Mouse (Mus musculus) CH12.LX (cell line): Measurements from ENCODE around the gene Syne4. TPM values are rescaled to one million over a fixed set of nuclear protein-coding genes. Genes with fewer than 3 reads are reported as not detected.

ENCODE experiments used
- DNase-seq: peaks from one replicate; pipeline ENCODE4 v3.0.0-alpha.2; 2013; ENCODE audit errors: extremely low read depth
- H3K27ac ChIP-seq: 2 replicates; pipeline ENCODE4 v1.5.1; 2012; ENCODE audit warnings: low read depth, mild to moderate bottlenecking, control low read depth, moderate library complexity; ENCODE audit not compliant: insufficient read depth
- H3K27me3 ChIP-seq: replicated peaks from 2 replicates; pipeline ENCODE3; 2012; ENCODE audit warnings: inconsistent platforms
- H3K36me3 ChIP-seq, 2 experiments: replicated peaks in 1 of 2; 2 replicates each; pipeline versions ENCODE3 to v1.6.1; 2012; ENCODE audit warnings: inconsistent platforms in 1 of 2, low read length in 1 of 2, mild to moderate bottlenecking in 1 of 2, mixed read lengths in 1 of 2, moderate library complexity in 1 of 2; ENCODE audit not compliant: control insufficient read depth in 1 of 2, insufficient read depth in 1 of 2
- H3K4me1 ChIP-seq, 2 experiments: 2 replicates each; pipeline ENCODE4 v1.6.1; 2012; ENCODE audit warnings: inconsistent platforms in 1 of 2, moderate library complexity in 1 of 2; ENCODE audit not compliant: insufficient read depth in 2 of 2, control insufficient read depth in 1 of 2
- H3K4me2 ChIP-seq: 2 replicates; pipeline ENCODE4 v1.6.1; 2012; ENCODE audit warnings: low read depth, mild to moderate bottlenecking, control low read depth; ENCODE audit not compliant: poor library complexity, insufficient read depth, severe bottlenecking
- H3K4me3 ChIP-seq, 3 experiments: fragments of 150-350 bp in 1 of 3; sonication (generic) in 1 of 3; replicated peaks in 1 of 3; 2 replicates each; pipeline versions ENCODE3 to v1.5.1; 2011 to 2012; ENCODE audit warnings: low read depth in 2 of 3, low read length in 2 of 3, mild to moderate bottlenecking in 2 of 3, moderate library complexity in 2 of 3, control low read depth in 1 of 3, improper control_type of control experiment in 1 of 3, inconsistent platforms in 1 of 3, mixed read lengths in 1 of 3; ENCODE audit not compliant: poor library complexity in 1 of 3
- H3K79me2 ChIP-seq: replicated peaks from 2 replicates; pipeline ENCODE4 v1.6.1; 2012; ENCODE audit warnings: mild to moderate bottlenecking, moderate library complexity; ENCODE audit not compliant: control insufficient read depth, poor library complexity, insufficient read depth, severe bottlenecking; ENCODE audit errors: extremely low read depth
- H3K9ac ChIP-seq: 2 replicates; pipeline ENCODE4 v1.6.1; 2012; ENCODE audit warnings: low read depth, mild to moderate bottlenecking, control low read depth, moderate library complexity; ENCODE audit not compliant: insufficient read depth
- H3K9me3 ChIP-seq: replicated peaks from 2 replicates; pipeline ENCODE3; 2012; ENCODE audit warnings: low read length, inconsistent platforms, mixed read lengths
- CTCF ChIP-seq, 2 experiments: IDR thresholded peaks in 1 of 2; conservative IDR thresholded peaks in 1 of 2; 2 replicates each; pipeline ENCODE4 v1.5.1; 2011 to 2012; ENCODE audit warnings: low read depth in 2 of 2, low read length in 2 of 2, improper control_type of control experiment in 1 of 2, inconsistent platforms in 1 of 2, mild to moderate bottlenecking in 1 of 2, moderate library complexity in 1 of 2
- E2F4 ChIP-seq: IDR thresholded peaks from 2 replicates; pipeline ENCODE4 v1.6.1; 2011; ENCODE audit warnings: low read depth, low read length, improper control_type of control experiment; ENCODE audit not compliant: insufficient replicate concordance
- ELF1 ChIP-seq: IDR thresholded peaks from 2 replicates; pipeline ENCODE4 v1.6.1; 2014; ENCODE audit warnings: low read depth, mild to moderate bottlenecking, inconsistent platforms, low read length, improper control_type of control experiment
- EP300 ChIP-seq: IDR thresholded peaks from 2 replicates; pipeline ENCODE4 v1.6.1; 2011; ENCODE audit warnings: low read length, improper control_type of control experiment
- ETS1 ChIP-seq: conservative IDR thresholded peaks from 2 replicates; pipeline ENCODE4 v1.6.1; 2012; ENCODE audit warnings: low read depth, mild to moderate bottlenecking, inconsistent platforms, low read length, improper control_type of control experiment, moderate library complexity
- GABPA ChIP-seq: IDR thresholded peaks from 2 replicates; pipeline ENCODE4 v1.6.1; 2012; ENCODE audit warnings: low read depth, low read length, improper control_type of control experiment, inconsistent platforms; ENCODE audit not compliant: insufficient replicate concordance
- HCFC1 ChIP-seq: IDR thresholded peaks from 2 replicates; pipeline ENCODE4 v1.6.1; 2012; ENCODE audit warnings: low read depth, mild to moderate bottlenecking, inconsistent platforms, low read length, improper control_type of control experiment
- JUN ChIP-seq: IDR thresholded peaks from 2 replicates; pipeline ENCODE4 v1.6.1; 2011; ENCODE audit warnings: low read depth, mild to moderate bottlenecking, low read length, improper control_type of control experiment, moderate library complexity; ENCODE audit not compliant: insufficient read depth
- JUND ChIP-seq: conservative IDR thresholded peaks from 2 replicates; pipeline ENCODE4 v1.6.1; 2011; ENCODE audit warnings: low read depth, low read length, improper control_type of control experiment
- KAT2A ChIP-seq: IDR thresholded peaks from 2 replicates; pipeline ENCODE4 v1.6.1; 2012; ENCODE audit warnings: low read length, improper control_type of control experiment, inconsistent platforms; ENCODE audit not compliant: insufficient replicate concordance
- MAFK ChIP-seq: IDR thresholded peaks from 2 replicates; pipeline ENCODE4 v1.6.1; 2011; ENCODE audit warnings: low read length, improper control_type of control experiment; ENCODE audit not compliant: insufficient replicate concordance
- MAX ChIP-seq: IDR thresholded peaks from 2 replicates; pipeline ENCODE4 v1.6.1; 2011; ENCODE audit warnings: low read length, improper control_type of control experiment
- MEF2A ChIP-seq: IDR thresholded peaks from 2 replicates; pipeline ENCODE4 v1.6.1; 2014; ENCODE audit warnings: low read depth, mild to moderate bottlenecking, inconsistent platforms, low read length, improper control_type of control experiment, borderline replicate concordance
- MYC ChIP-seq: IDR thresholded peaks from 2 replicates; pipeline ENCODE4 v1.6.1; 2011; ENCODE audit warnings: low read depth, mild to moderate bottlenecking, improper control_type of control experiment, low read length
- NELFE ChIP-seq: IDR thresholded peaks from 2 replicates; pipeline ENCODE4 v1.6.1; 2011; ENCODE audit warnings: low read depth, low read length, improper control_type of control experiment
- NRF1 ChIP-seq: IDR thresholded peaks from 2 replicates; pipeline ENCODE4 v1.6.1; 2014; ENCODE audit warnings: low read depth, mild to moderate bottlenecking, inconsistent platforms, low read length, improper control_type of control experiment, moderate library complexity
- PAX5 ChIP-seq: IDR thresholded peaks from 2 replicates; pipeline ENCODE4 v1.6.1; 2012; ENCODE audit warnings: low read length, inconsistent platforms, mixed read lengths
- POLR2A ChIP-seq: IDR thresholded peaks from 2 replicates; pipeline ENCODE4 v1.6.1; 2011; ENCODE audit warnings: low read depth, mild to moderate bottlenecking, improper control_type of control experiment, low read length
- POLR2AphosphoS2 ChIP-seq: IDR thresholded peaks from 2 replicates; pipeline ENCODE4 v1.6.1; 2011; ENCODE audit warnings: low read depth, low read length, improper control_type of control experiment
- RAD21 ChIP-seq: IDR thresholded peaks from 2 replicates; pipeline ENCODE4 v1.6.1; 2011; ENCODE audit warnings: low read depth, mild to moderate bottlenecking, low read length, improper control_type of control experiment, moderate library complexity
- SMC3 ChIP-seq: IDR thresholded peaks from 2 replicates; pipeline ENCODE4 v1.6.1; 2011; ENCODE audit warnings: low read depth, low read length, improper control_type of control experiment
- TBP ChIP-seq: conservative IDR thresholded peaks from 2 replicates; pipeline ENCODE4 v1.6.1; 2011; ENCODE audit warnings: low read depth, low read length, improper control_type of control experiment
- TCF12 ChIP-seq: IDR thresholded peaks from 2 replicates; pipeline ENCODE4 v1.6.1; 2014; ENCODE audit warnings: low read depth, mild to moderate bottlenecking, inconsistent platforms, low read length, improper control_type of control experiment
- UBTF ChIP-seq: IDR thresholded peaks from 2 replicates; pipeline ENCODE4 v1.6.1; 2012; ENCODE audit warnings: low read depth, mild to moderate bottlenecking, inconsistent platforms, low read length, improper control_type of control experiment, moderate library complexity
- USF2 ChIP-seq: conservative IDR thresholded peaks from 2 replicates; pipeline ENCODE4 v1.6.1; 2011; ENCODE audit warnings: low read depth, low read length, improper control_type of control experiment
- ZC3H11A ChIP-seq: IDR thresholded peaks from 2 replicates; pipeline ENCODE4 v1.6.1; 2012; ENCODE audit warnings: low read depth, mild to moderate bottlenecking, inconsistent platforms, low read length, improper control_type of control experiment
- ZKSCAN1 ChIP-seq: IDR thresholded peaks from 2 replicates; pipeline ENCODE4 v1.6.1; 2012; ENCODE audit warnings: low read depth, inconsistent platforms, low read length, improper control_type of control experiment, borderline replicate concordance
- ZNF384 ChIP-seq: IDR thresholded peaks from 2 replicates; pipeline ENCODE4 v1.6.1; 2012; ENCODE audit warnings: low read depth, low read length, improper control_type of control experiment, inconsistent platforms
- dilution Hi-C: fragments of 300-500 bp; cut with MboI; formaldehyde crosslinking; loops from 2 replicates; pipeline ENCODE4 v1.14.3; 2020; ENCODE audit warnings: low sequenced_read_pairs; ENCODE audit not compliant: extremely low pct_unique_long_range_greater_than_20kb, extremely low pct_ligation_motif_present
- in situ Hi-C: fragments of 300-500 bp; cut with MboI; formaldehyde crosslinking; loops from 3 replicates; pipeline ENCODE4 v1.14.3; 2019; ENCODE audit warnings: low sequenced_read_pairs, low pct_ligation_motif_present, low pct_unique_long_range_greater_than_20kb, mixed read lengths
- polyA plus RNA-seq: library from polyadenylated mRNA; unstranded; fragments of >175 nt; gene quantifications from 2 replicates; pipeline ENCODE4 v1.2.1, GENCODE M21; 2012; ENCODE audit warnings: low read depth; ENCODE audit not compliant: insufficient read length
- total RNA-seq, 2 experiments: library from RNA; depleted of rRNA; stranded (reverse); fragments of 300-350 nt in 1 of 2; fragments of >200 nt in 1 of 2; gene quantifications; 2 replicates each; pipeline ENCODE4 v1.2.3; 2012 to 2014

Syne4 gene
- total and polyA plus RNA-seq, 3 experiments = 0.70 to 3.1 (median 1.9) TPM

DNA sequence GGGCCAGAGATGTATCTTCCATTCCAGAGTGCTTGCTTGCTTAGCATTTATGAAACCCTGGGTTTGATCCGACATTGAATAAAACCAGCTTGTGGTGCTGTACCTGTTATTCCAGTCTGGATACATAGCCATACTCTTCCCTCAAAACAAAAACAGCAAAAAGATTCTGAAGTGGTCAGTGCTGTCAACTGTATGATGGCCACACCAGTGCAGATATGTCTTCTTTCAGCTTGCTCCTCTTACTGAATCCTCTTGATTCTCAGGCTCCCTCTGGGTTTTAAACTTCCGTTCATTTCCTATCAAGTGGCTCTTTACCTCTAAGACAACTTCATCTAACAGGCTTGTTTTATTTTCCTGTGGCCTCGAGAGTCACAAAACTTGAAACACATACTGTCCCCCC is 9.2 kb downstream of the Syne4 start, which contains the start of gene Sdhaf1:
TSS of gene Sdhaf1 (minus strand) at position 101 of the 400 bp plus-strand sequence.
- peaks cover 0 to 21% of the 10 kb centered on the region in 2 experiments for H3K36me3 ChIP-seq
- in situ Hi-C loops (no loop called here), dilution Hi-C loops (no loop called here)
- TF ChIP-seq ELF1 (no peak), EP300 (no peak), NRF1 (no peak), JUND (no peak), CTCF (conservative IDR thresholded peaks at IDR 0.05 in 1 of 2, IDR thresholded peaks at IDR 0.05 in 1 of 2; ENCODE audit: low read depth in 2 of 2, low read length in 2 of 2) (no peak), SMC3 (no peak), MAFK (no peak), HCFC1 (no peak), TCF12 (no peak), PAX5 (no peak), UBTF (no peak), TBP (no peak), E2F4 (no peak), POLR2A (no peak), MAX (no peak), ETS1 (no peak), ZC3H11A (no peak), MYC (no peak), MEF2A (no peak), GABPA (no peak)
- peaks cover 12% of the 10 kb centered on the region for H3K9me3 ChIP-seq
- peaks cover 16% of the 10 kb centered on the region for H3K27me3 ChIP-seq
- H3K4me1 ChIP-seq = peaks cover 13 to 40% of the 10 kb centered on the region in 2 experiments
- H3K9ac ChIP-seq = peak within 1 kb of the TSS; percentile 89
- no peaks in the 10 kb centered on the region for H3K79me2 ChIP-seq
- H3K4me2 ChIP-seq = peak within 1 kb of the TSS; percentile 83
- H3K27ac ChIP-seq = peak within 1 kb of the TSS; percentile 71
- peak within 1 kb of the TSS; percentile 62 to 91 (median 64) for H3K4me3 ChIP-seq
- DNase-seq = no peak

DNA sequence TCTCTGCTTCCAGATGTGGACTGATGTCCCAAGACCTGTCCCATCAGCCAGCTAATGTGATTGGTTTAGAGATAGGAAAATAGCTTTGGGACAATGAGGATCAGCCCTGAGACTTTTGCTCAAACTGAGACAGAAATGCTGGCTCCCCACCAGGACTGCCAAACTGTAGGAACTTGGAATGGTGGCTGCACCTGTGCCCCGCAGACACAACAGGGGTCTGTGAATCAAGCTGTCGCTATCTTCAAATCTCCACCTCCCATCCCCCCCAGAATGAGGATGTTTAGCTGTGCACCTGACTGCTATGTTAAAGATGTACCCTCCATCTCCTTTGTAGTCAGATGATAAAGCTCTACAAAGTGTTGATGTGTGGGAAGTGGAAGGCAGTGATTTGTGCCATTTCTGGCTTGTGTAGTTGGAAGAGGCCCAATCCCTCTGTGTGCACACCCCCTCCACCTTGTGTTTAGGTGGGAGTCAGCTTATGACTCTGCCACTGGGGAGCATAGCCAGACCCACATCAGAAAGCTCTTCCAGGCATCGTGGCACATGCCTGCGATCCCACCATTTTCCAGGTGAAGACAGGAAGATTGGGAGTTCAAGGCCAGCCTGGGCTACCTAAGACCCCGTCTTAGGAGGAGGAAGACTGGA is 9.8 kb downstream of the Syne4 start:
- DNase-seq = no peak
- in situ Hi-C loops = no loop called here
- peaks cover 20% of the 10 kb centered on the region for H3K27me3 ChIP-seq
- no peak overlapping the region for H3K27ac ChIP-seq
- TF ChIP-seq ETS1 (no peak), ZNF384 (no peak), SMC3 (no peak), MAX (no peak), JUND (no peak), ZKSCAN1 (no peak), TCF12 (no peak), MYC (no peak), NRF1 (no peak), EP300 (no peak), CTCF (conservative IDR thresholded peaks at IDR 0.05 in 1 of 2, IDR thresholded peaks at IDR 0.05 in 1 of 2; ENCODE audit: low read depth in 2 of 2, low read length in 2 of 2) (no peak), POLR2A (no peak), HCFC1 (no peak), PAX5 (no peak), POLR2AphosphoS2 (no peak), JUN (no peak), RAD21 (no peak), KAT2A (no peak), NELFE (no peak), USF2 (no peak)
- H3K36me3 ChIP-seq = peaks cover 0 to 15% of the 10 kb centered on the region in 2 experiments
- no peak overlapping the region for H3K9ac ChIP-seq
- H3K79me2 ChIP-seq = no peaks in the 10 kb centered on the region
- dilution Hi-C loops = no loop called here
- peaks cover 18% of the 10 kb centered on the region for H3K9me3 ChIP-seq
- peaks cover 13 to 40% of the 10 kb centered on the region in 2 experiments for H3K4me1 ChIP-seq
- no peak overlapping the region for H3K4me3 ChIP-seq
- no peak overlapping the region for H3K4me2 ChIP-seq
